Mouse (Mus musculus): ENCODE data around the gene Cryz. TPM values are rescaled to one million over a fixed set of nuclear protein-coding genes. Genes with fewer than 3 reads are reported as not detected.

Gene Cryz
- polyA plus RNA-seq, 1 experiment from 2014 or later, result 9.3 TPM

GRCm38 (mm10) chr3:154653454-154653853 is 56.9 kb downstream of the Cryz start:
- peaks cover 14% of the 10 kb centered on the region; the same call in 1 of the 2 replicates for H3K4me1 ChIP-seq (replicated peaks)
- H3K4me2 ChIP-seq, result no peak overlapping the region
- no peaks in the 10 kb centered on the region for H3K36me3 ChIP-seq
- ATAC-seq (ENCODE audit: low FRiP score, low read depth), result no peak
- peak overlapping the region; percentile 7 for H3K27ac ChIP-seq (replicated peaks)
- H3K9ac ChIP-seq, result no peak overlapping the region
- no peak overlapping the region for H3K4me3 ChIP-seq
- WGBS, result 35% methylated on average over 5 of the region's 5 CpGs
- H3K27me3 ChIP-seq, result peaks cover 4% of the 10 kb centered on the region; the same call in 1 of the 2 replicates
- H3K9me3 ChIP-seq, result no peaks in the 10 kb centered on the region

GRCm38 (mm10) chr3:154654284-154654683 is 57.8 kb downstream of the Cryz start:
- H3K36me3 ChIP-seq, result no peaks in the 10 kb centered on the region
- no peak overlapping the region for H3K4me3 ChIP-seq
- ATAC-seq (ENCODE audit: low FRiP score, low read depth), result no peak
- H3K4me1 ChIP-seq (replicated peaks), result peaks cover 14% of the 10 kb centered on the region; the same call in 1 of the 2 replicates
- 61% methylated on average over 6 of the region's 6 CpGs for WGBS
- H3K27ac ChIP-seq (replicated peaks), result no peak overlapping the region
- no peak overlapping the region for H3K9ac ChIP-seq
- H3K27me3 ChIP-seq, result peaks cover 4% of the 10 kb centered on the region; the same call in 1 of the 2 replicates
- H3K4me2 ChIP-seq, result no peak overlapping the region
- H3K9me3 ChIP-seq, result no peaks in the 10 kb centered on the region

GRCm38 (mm10) chr3:154654901-154655300 is 58.4 kb downstream of the Cryz start:
- Histone ChIP-seq H3K9me3 (no peaks in the 10 kb centered on the region), H3K27ac (replicated peaks) (no peak overlapping the region)
- 78% methylated on average over 12 of the region's 12 CpGs for WGBS

GRCm38 (mm10) chr3:154655711-154656110 is 59.2 kb downstream of the Cryz start:
- no peak overlapping the region for H3K9ac ChIP-seq
- H3K4me3 ChIP-seq, result no peak overlapping the region
- H3K9me3 ChIP-seq, result no peaks in the 10 kb centered on the region
- H3K4me1 ChIP-seq (replicated peaks), result peaks cover 9% of the 10 kb centered on the region; the same call in 1 of the 2 replicates
- H3K4me2 ChIP-seq, result no peak overlapping the region
- no peaks in the 10 kb centered on the region for H3K36me3 ChIP-seq
- H3K27me3 ChIP-seq, result peaks cover 4% of the 10 kb centered on the region; the same call in 1 of the 2 replicates
- 87% methylated on average over 5 of the region's 5 CpGs for WGBS
- H3K27ac ChIP-seq (replicated peaks), result no peak overlapping the region
- ATAC-seq (ENCODE audit: low FRiP score, low read depth), result no peak

More at GRCm38 (mm10) chr3:154654901-154655300, 58.4 kb downstream of the Cryz start:
- ATAC-seq (ENCODE audit: low FRiP score, low read depth), result no peak
- Histone ChIP-seq H3K4me2 (no peak overlapping the region), H3K27me3 (peaks cover 4% of the 10 kb centered on the region; the same call in 1 of the 2 replicates), H3K9ac (no peak overlapping the region), H3K4me3 (no peak overlapping the region), H3K4me1 (replicated peaks) (peaks cover 10% of the 10 kb centered on the region; the same call in 1 of the 2 replicates), H3K36me3 (no peaks in the 10 kb centered on the region)

GRCm38 (mm10) chr3:154663545-154663944 is 67.0 kb downstream of the Cryz start, which contains the start of gene Erich3:
TSS of gene Erich3 (plus strand) at chr3:154663859.
- H3K27ac ChIP-seq (replicated peaks), result peak within 1 kb of the TSS; percentile 90
- peaks cover 26% of the 10 kb centered on the region for H3K4me1 ChIP-seq (replicated peaks)
- no peaks in the 10 kb centered on the region for H3K27me3 ChIP-seq
- peak within 1 kb of the TSS; percentile 77 for H3K4me2 ChIP-seq
- no peaks in the 10 kb centered on the region for H3K36me3 ChIP-seq
- no peaks in the 10 kb centered on the region for H3K9me3 ChIP-seq
- WGBS, result 14% methylated on average over 7 of the region's 7 CpGs
- H3K4me3 ChIP-seq, result peak within 1 kb of the TSS; percentile 44
- peak within 1 kb of the TSS; percentile 56 for H3K9ac ChIP-seq
- ATAC-seq (ENCODE audit: low FRiP score, low read depth), result peak; percentile 7; the same call in 1 of the 2 replicates

GRCm38 (mm10) chr3:154663976-154664581 is 67.6 kb downstream of the Cryz start:
- Histone ChIP-seq H3K36me3 (no peaks in the 10 kb centered on the region), H3K4me1 (replicated peaks) (peaks cover 26% of the 10 kb centered on the region), H3K27me3 (no peaks in the 10 kb centered on the region), H3K9me3 (no peaks in the 10 kb centered on the region), H3K4me3 (peak overlapping the region; percentile 44), H3K27ac (replicated peaks) (peak overlapping the region; percentile 90), H3K4me2 (peak overlapping the region; percentile 77), H3K9ac (peak overlapping the region; percentile 56)
- 2% methylated on average over 25 of the region's 27 CpGs for WGBS
- ATAC-seq (ENCODE audit: low FRiP score, low read depth), result peak; percentile 87

GRCm38 (mm10) chr3:154664636-154665035 is 68.1 kb downstream of the Cryz start:
- Histone ChIP-seq H3K36me3 (no peaks in the 10 kb centered on the region), H3K4me2 (peak overlapping the region; percentile 77), H3K4me1 (replicated peaks) (peaks cover 26% of the 10 kb centered on the region), H3K27ac (replicated peaks) (peak overlapping the region; percentile 90), H3K9ac (no peak overlapping the region), H3K4me3 (peak overlapping the region; percentile 44), H3K9me3 (no peaks in the 10 kb centered on the region), H3K27me3 (no peaks in the 10 kb centered on the region)
- ATAC-seq (ENCODE audit: low FRiP score, low read depth), result no peak
- WGBS, result 32% methylated on average over 4 of the region's 4 CpGs

- H3K27me3 ChIP-seq, result no peaks in the 10 kb centered on the region
- no peaks in the 10 kb centered on the region for H3K9me3 ChIP-seq
- no peak for ATAC-seq (ENCODE audit: low FRiP score, low read depth)
- peaks cover 17% of the 10 kb centered on the region for H3K4me1 ChIP-seq (replicated peaks)
- 87% methylated on average over 3 of the region's 3 CpGs for WGBS
- H3K4me2 ChIP-seq, result no peak overlapping the region
- no peaks in the 10 kb centered on the region for H3K36me3 ChIP-seq
- H3K4me3 ChIP-seq, result no peak overlapping the region
- H3K27ac ChIP-seq (replicated peaks), result no peak overlapping the region
- H3K9ac ChIP-seq, result no peak overlapping the region
Observed at GRCm38 (mm10) chr3:154668485-154668884, 72.0 kb downstream of the Cryz start.

- Histone ChIP-seq H3K9me3 (no peaks in the 10 kb centered on the region), H3K4me1 (replicated peaks) (no peaks in the 10 kb centered on the region), H3K9ac (no peak overlapping the region), H3K36me3 (no peaks in the 10 kb centered on the region), H3K27me3 (no peaks in the 10 kb centered on the region), H3K27ac (replicated peaks) (no peak overlapping the region), H3K4me2 (no peak overlapping the region), H3K4me3 (no peak overlapping the region)
- ATAC-seq (ENCODE audit: low FRiP score, low read depth), result no peak
- 94% methylated on average over 6 of the region's 6 CpGs for WGBS
Observed at GRCm38 (mm10) chr3:154670584-154670983, 74.1 kb downstream of the Cryz start.

GRCm38 (mm10) chr3:154671013-154671412 is 74.5 kb downstream of the Cryz start:
- no peak overlapping the region for H3K4me2 ChIP-seq
- no peaks in the 10 kb centered on the region for H3K9me3 ChIP-seq
- peak; percentile 45; the same call in 1 of the 2 replicates for ATAC-seq (ENCODE audit: low FRiP score, low read depth)
- 80% methylated on average over 5 of the region's 5 CpGs for WGBS
- no peaks in the 10 kb centered on the region for H3K27me3 ChIP-seq
- H3K4me3 ChIP-seq, result no peak overlapping the region
- no peak overlapping the region for H3K27ac ChIP-seq (replicated peaks)
- H3K4me1 ChIP-seq (replicated peaks), result no peaks in the 10 kb centered on the region
- no peaks in the 10 kb centered on the region for H3K36me3 ChIP-seq
- H3K9ac ChIP-seq, result no peak overlapping the region
